Mouse (Mus musculus) brown adipose tissue, adult 24 weeks (tissue): ENCODE results near the gene Fam161a. TPM values are rescaled to one million over a fixed set of nuclear protein-coding genes. Genes with fewer than 3 reads are reported as not detected.

Source experiments
- H3K27ac ChIP-seq: fragments of 200-500 bp; replicated peaks from 2 replicates; pipeline ENCODE4 v1.5.1; 2012; ENCODE audit warnings: low read depth, mild to moderate bottlenecking, low read length
- H3K4me1 ChIP-seq: fragments of 200-500 bp; 2 replicates; pipeline ENCODE4 v1.6.1; 2012; ENCODE audit warnings: low read length, mixed read lengths; ENCODE audit not compliant: control insufficient read depth, insufficient read depth, insufficient read length
- H3K4me3 ChIP-seq: fragments of 200-500 bp; 2 replicates; pipeline ENCODE4 v1.5.1; 2012; ENCODE audit warnings: low read depth, mild to moderate bottlenecking, low read length, moderate library complexity; ENCODE audit not compliant: insufficient read depth
- polyA plus RNA-seq: library from polyadenylated mRNA; stranded (reverse); fragments of >200 nt; gene quantifications from 2 replicates; pipeline ENCODE4 v1.2.4, GENCODE M21; 2012; ENCODE audit not compliant: missing spikeins, insufficient read depth, insufficient read length

The Fam161a gene
- 5.5 and 5.9 TPM in 2 replicates for polyA plus RNA-seq

DNA sequence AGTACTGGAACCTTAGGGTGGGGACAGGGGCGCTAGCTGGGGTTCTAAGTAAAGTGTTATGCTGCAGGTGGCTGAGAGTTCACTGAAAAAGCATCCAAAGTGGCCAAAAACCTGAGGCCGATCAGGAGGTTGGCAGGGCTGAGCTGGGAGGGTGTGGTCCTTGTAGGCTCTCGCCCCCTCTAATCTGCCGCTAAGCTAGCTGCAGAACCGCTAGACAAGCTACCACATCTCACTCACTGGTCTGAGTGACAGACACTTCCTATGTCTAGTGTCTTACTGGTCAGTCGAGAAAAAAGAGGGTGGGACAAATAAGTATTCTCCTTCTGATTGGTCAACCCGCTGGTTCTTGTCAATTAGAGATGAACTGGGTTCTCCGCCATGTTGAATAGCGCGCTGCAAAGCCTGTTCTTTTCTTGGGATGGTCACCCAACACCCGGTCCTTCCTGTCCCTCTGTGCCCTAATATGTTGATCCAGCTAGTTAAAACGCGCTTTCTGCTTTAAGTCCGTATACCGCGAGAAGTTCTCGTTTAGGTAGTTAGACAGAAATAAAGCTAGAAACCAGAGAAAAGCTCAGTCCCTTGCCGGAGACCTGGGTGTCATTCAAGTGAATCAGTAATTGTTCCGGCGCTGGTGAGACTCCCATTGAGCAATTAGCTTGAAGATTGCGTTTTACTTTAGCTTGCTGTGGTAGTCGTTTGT is at the start of gene Fam161a:
TSS of gene Fam161a (plus strand) at position 51 of the 700 bp plus-strand sequence.
- H3K4me3 ChIP-seq: peak within 1 kb of the TSS; percentile 83
- H3K4me1 ChIP-seq: no peaks in the 10 kb centered on the region
- H3K27ac ChIP-seq: peak within 1 kb of the TSS; percentile 73

DNA sequence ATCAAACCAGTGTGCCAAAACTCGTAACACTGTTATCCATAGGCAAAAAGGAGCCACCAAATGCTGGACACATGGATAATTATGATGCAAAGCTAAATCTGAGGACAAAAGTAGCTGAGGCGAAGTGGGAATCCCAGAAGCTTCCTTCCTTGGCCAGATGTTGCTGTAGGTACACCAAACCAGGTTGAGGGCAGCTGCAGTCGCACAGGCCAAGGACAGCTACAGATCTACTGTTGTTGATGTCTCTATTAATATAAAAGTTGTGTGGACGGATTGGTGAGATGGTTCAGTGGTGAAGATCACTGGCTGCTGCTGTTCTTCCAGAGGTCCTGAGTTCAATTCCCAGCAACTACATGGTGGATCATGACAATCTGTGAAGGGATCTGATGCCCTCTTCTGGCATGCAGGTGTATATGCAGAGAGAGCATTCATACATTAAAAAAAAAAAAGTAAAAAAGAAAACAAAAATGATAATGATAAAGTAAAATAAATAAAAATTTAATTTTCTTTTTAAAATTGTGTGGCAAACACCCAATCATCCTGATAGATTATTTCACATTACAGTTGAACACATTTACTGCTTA is 49.4 kb upstream of the Fam161a start:
- H3K27ac ChIP-seq: no peak overlapping the region
- H3K4me1 ChIP-seq: no peaks in the 10 kb centered on the region
- H3K4me3 ChIP-seq: no peak overlapping the region

DNA sequence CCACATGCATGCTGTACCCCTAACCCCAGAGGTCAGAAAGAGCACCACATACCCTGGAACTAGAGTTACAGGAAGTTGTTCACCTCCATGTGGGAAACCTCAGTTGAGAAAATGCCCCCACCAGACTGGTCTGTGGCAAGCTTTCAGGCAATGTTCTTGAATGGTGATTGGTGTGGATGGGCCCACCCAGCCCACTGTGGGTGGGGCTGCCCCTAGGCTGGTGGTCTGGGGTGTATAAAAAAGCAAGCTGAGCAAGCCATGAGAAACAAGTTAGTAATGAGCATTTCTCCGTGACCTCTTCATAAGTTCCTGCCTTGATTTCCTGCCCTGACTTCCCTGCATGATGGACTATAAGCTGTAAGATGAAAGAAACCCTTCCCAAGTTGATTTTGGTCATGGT is 45.2 kb upstream of the Fam161a start:
- no peaks in the 10 kb centered on the region for H3K4me1 ChIP-seq
- H3K27ac ChIP-seq: no peak overlapping the region
- no peak overlapping the region for H3K4me3 ChIP-seq

- no peak overlapping the region for H3K27ac ChIP-seq
- H3K4me1 ChIP-seq: no peaks in the 10 kb centered on the region
- H3K4me3 ChIP-seq: no peak overlapping the region
Measured at GRCm38 (mm10) chr11:22964401-22964800, 42.9 kb upstream of the Fam161a start.

- H3K4me1 ChIP-seq: no peaks in the 10 kb centered on the region
- no peak overlapping the region for H3K4me3 ChIP-seq
- no peak overlapping the region for H3K27ac ChIP-seq
Measured at GRCm38 (mm10) chr11:22965503-22965902, 41.8 kb upstream of the Fam161a start.

DNA sequence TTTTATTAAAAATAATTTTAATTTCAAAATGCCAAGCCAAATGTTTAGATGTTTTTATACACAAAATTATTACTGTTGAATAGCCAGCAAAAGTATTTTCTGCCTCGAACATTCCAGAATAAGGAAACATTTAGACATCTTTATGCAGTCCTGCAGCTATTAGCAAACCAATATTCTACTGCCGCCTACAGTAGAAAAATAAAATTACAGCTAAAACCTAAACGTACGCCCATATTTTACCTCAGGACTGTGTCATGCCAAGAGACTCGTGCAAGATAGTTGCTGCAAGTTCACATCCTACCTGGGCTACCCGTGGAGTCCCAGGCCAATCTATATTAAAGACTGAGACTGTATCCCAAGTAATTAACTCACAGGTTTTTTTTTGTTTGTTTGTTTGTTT is 37.8 kb upstream of the Fam161a start:
- no peaks in the 10 kb centered on the region for H3K4me1 ChIP-seq
- H3K4me3 ChIP-seq: no peak overlapping the region
- no peak overlapping the region for H3K27ac ChIP-seq

GRCm38 (mm10) chr11:22970546-22970945 is 36.8 kb upstream of the Fam161a start:
- no peak overlapping the region for H3K27ac ChIP-seq
- H3K4me1 ChIP-seq: 0 out of 2 replicates have a peak, but pooled peaks cover 2% of the 10 kb centered on the region
- H3K4me3 ChIP-seq: no peak overlapping the region

GRCm38 (mm10) chr11:22971835-22972709 is 35.3 kb upstream of the Fam161a start, which contains the start of gene Zrsr1:
Zrsr1 (plus strand) TSS chr11:22972005.
- H3K4me3 ChIP-seq: peak within 1 kb of the TSS; percentile 84
- peak within 1 kb of the TSS; percentile 98 for H3K27ac ChIP-seq
- H3K4me1 ChIP-seq: peaks cover 6% of the 10 kb centered on the region; the same call in 1 of the 2 replicates

DNA sequence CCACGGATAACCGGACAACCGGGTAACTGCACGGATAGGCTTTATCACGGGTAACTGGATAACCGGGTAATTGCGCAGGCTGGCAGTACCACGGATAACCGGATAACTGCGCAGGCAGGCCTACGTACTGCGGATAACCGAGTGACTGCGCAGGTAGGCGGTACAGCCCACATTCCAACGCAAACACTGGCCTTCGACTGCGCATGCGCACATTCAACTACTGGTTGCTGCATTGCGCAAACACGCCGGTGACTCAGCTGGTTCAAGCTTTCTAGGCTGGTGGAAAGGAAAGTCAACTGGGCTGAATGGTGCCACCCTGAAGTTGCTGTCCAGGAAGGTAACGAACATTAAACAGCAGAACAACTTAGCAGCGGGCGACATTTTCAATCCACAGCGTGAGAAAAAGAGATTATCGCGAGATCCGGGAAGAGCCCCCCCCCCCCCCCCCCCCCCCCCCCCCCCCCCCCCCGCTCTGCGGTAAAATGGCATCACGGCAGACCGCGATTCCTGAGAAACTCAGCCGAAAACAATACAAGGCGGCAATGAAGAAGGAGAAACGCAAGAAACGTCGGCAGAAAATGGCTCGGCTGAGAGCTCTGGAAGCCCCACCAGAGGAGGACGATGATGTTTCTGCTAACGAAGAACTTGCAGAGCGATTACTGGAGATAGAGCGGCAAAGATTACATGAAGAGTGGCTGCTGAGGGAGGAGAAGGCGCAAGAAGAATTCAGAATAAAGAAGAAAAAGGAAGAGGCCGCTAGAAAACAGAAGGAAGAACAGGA is 34.4 kb upstream of the Fam161a start:
- H3K4me3 ChIP-seq: peak overlapping the region; percentile 84
- H3K4me1 ChIP-seq: peaks cover 6% of the 10 kb centered on the region; the same call in 1 of the 2 replicates
- peak overlapping the region; percentile 98 for H3K27ac ChIP-seq

DNA sequence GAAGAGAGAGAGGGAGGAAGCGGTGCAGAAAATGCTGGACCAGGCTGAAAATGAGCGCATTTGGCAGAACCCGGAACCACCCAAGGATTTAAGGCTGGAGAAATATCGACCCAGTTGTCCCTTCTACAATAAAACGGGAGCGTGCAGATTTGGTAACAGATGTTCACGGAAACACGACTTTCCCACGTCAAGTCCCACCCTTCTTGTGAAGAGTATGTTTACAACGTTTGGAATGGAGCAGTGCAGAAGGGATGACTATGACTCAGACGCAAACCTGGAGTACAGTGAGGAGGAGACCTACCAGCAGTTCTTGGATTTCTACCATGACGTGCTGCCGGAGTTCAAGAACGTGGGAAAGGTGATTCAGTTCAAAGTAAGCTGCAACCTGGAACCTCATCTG is 33.7 kb upstream of the Fam161a start:
- H3K4me3 ChIP-seq: peak overlapping the region; percentile 84
- H3K27ac ChIP-seq: no peak overlapping the region; the same call in 1 of the 2 replicates
- peaks cover 6% of the 10 kb centered on the region for H3K4me1 ChIP-seq

DNA sequence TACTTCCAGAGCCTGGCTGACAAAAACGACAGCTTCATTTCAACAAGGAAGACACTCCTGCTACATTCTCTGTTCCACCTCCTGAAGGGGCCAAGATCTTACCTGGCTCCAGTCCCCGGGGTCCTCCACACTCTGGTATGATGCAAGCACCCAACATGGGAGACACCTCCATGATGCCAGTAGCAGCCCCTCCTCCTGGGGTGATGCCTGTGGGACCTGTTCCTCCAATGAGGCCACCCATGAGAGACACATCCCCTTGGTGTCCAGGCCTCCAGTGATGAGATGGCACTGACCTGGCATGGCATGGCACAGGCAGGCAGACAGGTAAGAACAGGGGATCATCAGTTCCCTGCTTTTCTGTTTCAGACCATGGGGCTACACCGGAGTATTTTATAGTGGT is 29.1 kb upstream of the Fam161a start:
- Histone ChIP-seq H3K4me3 (no peak overlapping the region), H3K4me1 (peaks cover 10% of the 10 kb centered on the region), H3K27ac (no peak overlapping the region)

DNA sequence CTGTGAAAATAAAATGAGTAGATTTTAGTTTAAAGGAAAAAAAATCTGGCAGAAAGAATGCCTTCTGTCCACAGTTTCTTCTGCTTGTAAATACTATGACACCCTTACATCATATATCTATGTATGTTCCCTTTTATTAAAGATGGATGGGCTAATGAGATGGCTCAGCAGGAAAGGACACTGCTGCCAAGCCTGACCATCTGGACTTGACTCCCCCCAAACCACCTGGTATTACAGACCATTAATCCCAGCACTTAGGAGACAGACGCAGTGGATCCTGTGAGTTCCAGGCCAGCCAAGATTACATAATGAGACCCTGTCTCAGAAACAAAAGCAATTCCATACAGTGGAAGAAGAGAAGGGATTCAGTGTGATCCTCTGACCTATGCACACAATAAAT is 28.6 kb upstream of the Fam161a start:
- Histone ChIP-seq H3K4me1 (peaks cover 10% of the 10 kb centered on the region), H3K4me3 (no peak overlapping the region), H3K27ac (no peak overlapping the region)

DNA sequence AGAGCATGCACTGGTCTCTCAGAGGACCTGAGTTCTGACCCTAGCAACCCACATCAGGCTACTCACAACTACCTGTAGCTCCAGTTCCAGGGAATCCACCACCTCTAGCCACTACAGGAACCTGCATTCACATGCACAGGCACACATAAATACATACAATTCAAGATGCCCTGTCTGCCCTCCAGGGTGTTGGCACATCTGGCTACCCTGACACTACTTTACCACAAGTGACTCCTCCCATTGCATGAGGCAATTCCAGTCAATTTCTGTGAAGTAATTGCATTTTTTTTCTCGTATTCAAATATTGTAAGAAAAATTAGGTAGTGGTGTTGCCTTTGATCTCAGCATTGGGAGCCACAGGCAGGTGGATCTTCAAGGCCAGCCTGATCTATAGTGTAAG is 28.1 kb upstream of the Fam161a start:
- peaks cover 10% of the 10 kb centered on the region for H3K4me1 ChIP-seq
- no peak overlapping the region for H3K27ac ChIP-seq
- no peak overlapping the region for H3K4me3 ChIP-seq

DNA sequence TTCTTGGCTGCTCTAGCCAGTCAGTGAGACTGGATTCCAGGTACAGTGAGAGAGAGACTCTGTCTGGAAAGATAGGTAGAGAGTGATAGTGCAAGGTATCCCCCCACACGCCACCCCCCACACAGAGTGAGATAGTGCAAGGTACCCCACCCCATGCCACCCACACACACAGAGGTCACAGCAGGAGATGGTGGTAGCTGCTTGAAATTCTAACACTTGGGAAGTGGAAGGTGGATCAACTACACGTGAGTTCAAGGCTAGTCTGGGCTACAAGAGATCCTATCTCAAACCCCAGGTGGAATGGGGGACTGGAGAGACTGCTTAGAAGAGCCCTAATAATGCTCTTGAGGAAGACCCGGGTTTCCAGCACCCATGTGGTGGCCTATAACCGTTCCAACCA is 26.3 kb upstream of the Fam161a start:
- Histone ChIP-seq H3K27ac (no peak overlapping the region), H3K4me1 (peaks cover 7% of the 10 kb centered on the region), H3K4me3 (peak overlapping the region; percentile 82)
